Mouse (Mus musculus) Patski (cell line): ENCODE data around the gene Iqcc. TPM values are rescaled to one million over a fixed set of nuclear protein-coding genes. Genes with fewer than 3 reads are reported as not detected.

ENCODE experiments used
- ATAC-seq: fragments of 100-300 bp; one replicate; pipeline ENCODE4 v1.8.0; 2021
- CTCF ChIA-PET: fragments of 350-600 bp; sonication (Branson Sonifier 250); formaldehyde crosslinking; loops from one replicate; lab custom pipeline; 2022; ENCODE audit warnings: inconsistent platforms; lab: Charles Lee
- POLR2A ChIA-PET: fragments of 350-600 bp; sonication (Branson Sonifier 250); formaldehyde crosslinking; loops from one replicate; lab custom pipeline; 2022; ENCODE audit warnings: antibody characterized with exemption, inconsistent platforms; lab: Charles Lee
- DNase-seq: peaks from one replicate; pipeline ENCODE4 v3.0.0-alpha.2; 2011; ENCODE audit warnings: low read depth, low spot score
- H3K27me3 ChIP-seq: fragments of 371-371 bp; one replicate; pipeline ENCODE4 v1.5.1; 2021
- CTCF ChIP-seq: fragments of 100-300 bp; IDR thresholded peaks from one replicate; pipeline ENCODE4 v1.5.1; 2021
- in situ Hi-C: fragments of 300-500 bp; cut with MboI; formaldehyde crosslinking; loops from 3 replicates; pipeline ENCODE4 v1.11.1; 2018; ENCODE audit warnings: low pct_unique_long_range_greater_than_20kb, mixed read lengths
- polyA plus RNA-seq: library from polyadenylated mRNA; unstranded; gene quantifications from one replicate; pipeline ENCODE4 v1.2.3, GENCODE M21; 2021

Gene Iqcc
- polyA plus RNA-seq, 1 experiment from 2014 or later = 13.3 TPM

GRCm38 (mm10) chr4:129610026-129610425, 8.9 kb downstream of the Iqcc start:
- no peak for DNase-seq
- no peaks in the 10 kb centered on the region for H3K27me3 ChIP-seq
- in situ Hi-C loops = no loop called here
- ATAC-seq = no peak
- CTCF ChIA-PET = interaction anchor here (1.8 to 2.6 kb wide), 2 partner anchors 28 to 32 kb away, joined by 5 to 19 read pairs; partner anchors contain the start of gene Fam167b
- no peak for TF ChIP-seq CTCF
- POLR2A ChIA-PET = interaction anchor here (0.9 kb wide), 1 partner anchor 13 kb away, joined by 3 read pairs; no protein-coding TSS in a partner anchor

- CTCF ChIA-PET = interaction anchor here (0.9 to 2.6 kb wide), 15 partner anchors 10 to 154 kb away, joined by 3 to 19 read pairs (median 4); partner anchors contain the start of genes Fam167b and Lck
Measured at GRCm38 (mm10) chr4:129609139-129609631, 9.7 kb downstream of the Iqcc start.

GRCm38 (mm10) chr4:129608426-129609025, 10.4 kb downstream of the Iqcc start:
- H3K27me3 ChIP-seq = no peaks in the 10 kb centered on the region
- in situ Hi-C loops = no loop called here
- ChIA-PET CTCF (interaction anchor here (0.7 to 2.6 kb wide), 18 partner anchors 8 to 153 kb away, joined by 3 to 19 read pairs (median 4); partner anchors contain the start of genes Fam167b, Hdac1 and Lck), POLR2A (interaction anchor here (0.7 to 1.0 kb wide), 2 partner anchors 8 to 12 kb away, joined by 3 read pairs; no protein-coding TSS in a partner anchor)
- ATAC-seq = peak; percentile 65
- DNase-seq = no peak
- TF ChIP-seq CTCF = no peak

More at GRCm38 (mm10) chr4:129609139-129609631, 9.7 kb downstream of the Iqcc start:
- in situ Hi-C loops = no loop called here
- no peak for DNase-seq
- POLR2A ChIA-PET = interaction anchor here (0.7 to 1.0 kb wide), 2 partner anchors 8 to 11 kb away, joined by 3 read pairs; no protein-coding TSS in a partner anchor
- no peaks in the 10 kb centered on the region for H3K27me3 ChIP-seq
- TF ChIP-seq CTCF = no peak
- ATAC-seq = no peak

GRCm38 (mm10) chr4:129600233-129601158, 18.4 kb downstream of the Iqcc start, which contains the start of the genes Eif3i and Tmem234:
Eif3i (minus strand) TSS chr4:129600648.
Tmem234 (plus strand) TSS chr4:129600668.
- no peak for DNase-seq
- no peaks in the 10 kb centered on the region for H3K27me3 ChIP-seq
- ChIA-PET POLR2A (interaction anchor here (1.6 kb wide), 1 partner anchor 16 kb away, joined by 6 read pairs; no protein-coding TSS in a partner anchor), CTCF (interaction anchor here (0.9 to 1.3 kb wide), 3 partner anchors 8 to 23 kb away, joined by 3 to 5 read pairs (median 3); no protein-coding TSS in a partner anchor)
- ATAC-seq = peak; percentile 67
- in situ Hi-C loops = no loop called here
- no peak for TF ChIP-seq CTCF

GRCm38 (mm10) chr4:129588865-129589264, 30.0 kb downstream of the Iqcc start:
- POLR2A ChIA-PET = no interaction called here
- H3K27me3 ChIP-seq = no peaks in the 10 kb centered on the region
- ATAC-seq = no peak
- in situ Hi-C loops = loop anchor here (5.0 kb wide), 1 partner anchor 47 kb away; the partner anchor contains the start of gene Hdac1
- CTCF ChIA-PET = no interaction called here
- TF ChIP-seq CTCF = no peak
- DNase-seq = no peak

- POLR2A ChIA-PET = interaction anchor here (0.7 kb wide), 1 partner anchor 217 kb away, joined by 3 read pairs; no protein-coding TSS in a partner anchor
- no peaks in the 10 kb centered on the region for H3K27me3 ChIP-seq
- TF ChIP-seq CTCF = no peak
- no peak for ATAC-seq
- in situ Hi-C loops = loop anchor here (5.0 kb wide), 1 partner anchor 45 kb away; the partner anchor contains the start of gene Hdac1
- CTCF ChIA-PET = interaction anchor here (1.3 kb wide), 1 partner anchor 12 kb away, joined by 6 read pairs; no protein-coding TSS in a partner anchor
- no peak for DNase-seq
Measured at GRCm38 (mm10) chr4:129586943-129587342, 32.0 kb downstream of the Iqcc start.

- ATAC-seq (no peak), DNase-seq (no peak)
- CTCF ChIA-PET = interaction anchor here (1.3 kb wide), 2 partner anchors 8 to 13 kb away, joined by 5 to 6 read pairs; no protein-coding TSS in a partner anchor
- in situ Hi-C loops = loop anchor here (5.0 kb wide), 1 partner anchor 43 kb away; the partner anchor contains the start of gene Hdac1
- no peaks in the 10 kb centered on the region for H3K27me3 ChIP-seq
- TF ChIP-seq CTCF = no peak
- POLR2A ChIA-PET = no interaction called here
Measured at GRCm38 (mm10) chr4:129585773-129586172, 33.1 kb downstream of the Iqcc start.

- DNase-seq (no peak), ATAC-seq (no peak)
- ChIA-PET CTCF (interaction anchor here (0.9 to 1.3 kb wide), 3 partner anchors 8 to 24 kb away, joined by 3 to 5 read pairs (median 4); no protein-coding TSS in a partner anchor), POLR2A (interaction anchor here (0.9 kb wide), 1 partner anchor 16 kb away, joined by 6 read pairs; the partner anchor contains the start of genes Eif3i and Tmem234)
- in situ Hi-C loops = loop anchor here (5.0 kb wide), 1 partner anchor 43 kb away; the partner anchor contains the start of gene Hdac1
- H3K27me3 ChIP-seq = no peaks in the 10 kb centered on the region
- peak; percentile 78 for TF ChIP-seq CTCF
Measured at GRCm38 (mm10) chr4:129584884-129585608, 33.9 kb downstream of the Iqcc start.

- POLR2A ChIA-PET = interaction anchor here (0.9 kb wide), 1 partner anchor 17 kb away, joined by 6 read pairs; the partner anchor contains the start of genes Eif3i and Tmem234
- in situ Hi-C loops = no loop called here
- CTCF ChIA-PET = interaction anchor here (0.9 to 1.0 kb wide), 2 partner anchors 15 to 25 kb away, joined by 3 to 4 read pairs; no protein-coding TSS in a partner anchor
- ATAC-seq = no peak
- TF ChIP-seq CTCF = no peak
- H3K27me3 ChIP-seq = no peaks in the 10 kb centered on the region
- no peak for DNase-seq
Measured at GRCm38 (mm10) chr4:129584370-129584769, 34.5 kb downstream of the Iqcc start.
